Mouse (Mus musculus) intestine, postnatal 0 days (tissue): ENCODE data around the gene Ldlr. TPM values are rescaled to one million over a fixed set of nuclear protein-coding genes. Genes with fewer than 3 reads are reported as not detected.
"Not testable (repeated sequence)": the region's sequence is repeated elsewhere in the genome, so short reads cannot be mapped to it uniquely, and the experiment has no call there.

Experiments used
- ATAC-seq: fragments of 200-750 bp; cut with Nextera tagmentation; 2 replicates; pipeline ENCODE4 v1.8.0; 2017; ENCODE audit warnings: mild to moderate bottlenecking, moderate TSS enrichment, moderate library complexity
- H3K27ac ChIP-seq: fragments of 300-500 bp; sonication (generic); 2 replicates; pipeline ENCODE4 v1.5.1; 2014; ENCODE audit warnings: mild to moderate bottlenecking, low read depth, low read length, moderate library complexity
- H3K27me3 ChIP-seq: fragments of 300-500 bp; sonication (generic); replicated peaks from 2 replicates; pipeline ENCODE4 v1.6.1; 2014; ENCODE audit warnings: low read length, mixed read lengths; ENCODE audit not compliant: control insufficient read depth, insufficient read depth
- H3K36me3 ChIP-seq: fragments of 300-500 bp; sonication (generic); 2 replicates; pipeline ENCODE4 v1.6.1; 2014; ENCODE audit warnings: mild to moderate bottlenecking, moderate library complexity; ENCODE audit not compliant: control insufficient read depth, insufficient read depth
- H3K4me1 ChIP-seq: fragments of 300-500 bp; sonication (generic); replicated peaks from 2 replicates; pipeline ENCODE4 v1.6.1; 2014; ENCODE audit warnings: antibody characterized with exemption, low read length, mixed read lengths; ENCODE audit not compliant: control insufficient read depth, insufficient read depth
- H3K4me2 ChIP-seq: fragments of 300-500 bp; sonication (generic); replicated peaks from 2 replicates; pipeline ENCODE4 v1.6.1; 2014; ENCODE audit warnings: low read depth, mild to moderate bottlenecking, moderate library complexity
- H3K4me3 ChIP-seq: fragments of 300-500 bp; sonication (generic); 2 replicates; pipeline ENCODE4 v1.5.1; 2014; ENCODE audit warnings: low read depth, low read length
- H3K9ac ChIP-seq: fragments of 300-500 bp; sonication (generic); 2 replicates; pipeline ENCODE4 v1.6.1; 2014; ENCODE audit warnings: mild to moderate bottlenecking, low read depth, low read length
- H3K9me3 ChIP-seq: fragments of 300-500 bp; sonication (generic); 2 replicates; pipeline ENCODE4 v1.6.1; 2016; ENCODE audit warnings: mixed run types; ENCODE audit not compliant: control insufficient read depth
- CTCF ChIP-seq: sonication (generic); IDR thresholded peaks from 2 replicates; pipeline ENCODE4 v1.5.1; 2016; ENCODE audit warnings: low read depth, mild to moderate bottlenecking, control low read depth, antibody characterized with exemption, moderate library complexity
- WGBS: fragments of 180-500 bp; shearing (Covaris S2); extraction: QIAGEN DNeasy Blood & Tissue Kit; methylation state at CpG from one replicate; pipeline ENCODE4 v1.1.7; 2014; 5-methylcytosine and 5-hydroxymethylcytosine counted together
- polyA plus RNA-seq: library from polyadenylated mRNA; unstranded; fragments of >200 nt; fragmentation: Nextera tagmentation; extraction: Ambion mirVana; gene quantifications from 2 replicates; pipeline ENCODE4 v1.2.1, GENCODE M21; 2015

Gene Ldlr
- polyA plus RNA-seq, 1 experiment from 2014 or later = 22.8 TPM

DNA sequence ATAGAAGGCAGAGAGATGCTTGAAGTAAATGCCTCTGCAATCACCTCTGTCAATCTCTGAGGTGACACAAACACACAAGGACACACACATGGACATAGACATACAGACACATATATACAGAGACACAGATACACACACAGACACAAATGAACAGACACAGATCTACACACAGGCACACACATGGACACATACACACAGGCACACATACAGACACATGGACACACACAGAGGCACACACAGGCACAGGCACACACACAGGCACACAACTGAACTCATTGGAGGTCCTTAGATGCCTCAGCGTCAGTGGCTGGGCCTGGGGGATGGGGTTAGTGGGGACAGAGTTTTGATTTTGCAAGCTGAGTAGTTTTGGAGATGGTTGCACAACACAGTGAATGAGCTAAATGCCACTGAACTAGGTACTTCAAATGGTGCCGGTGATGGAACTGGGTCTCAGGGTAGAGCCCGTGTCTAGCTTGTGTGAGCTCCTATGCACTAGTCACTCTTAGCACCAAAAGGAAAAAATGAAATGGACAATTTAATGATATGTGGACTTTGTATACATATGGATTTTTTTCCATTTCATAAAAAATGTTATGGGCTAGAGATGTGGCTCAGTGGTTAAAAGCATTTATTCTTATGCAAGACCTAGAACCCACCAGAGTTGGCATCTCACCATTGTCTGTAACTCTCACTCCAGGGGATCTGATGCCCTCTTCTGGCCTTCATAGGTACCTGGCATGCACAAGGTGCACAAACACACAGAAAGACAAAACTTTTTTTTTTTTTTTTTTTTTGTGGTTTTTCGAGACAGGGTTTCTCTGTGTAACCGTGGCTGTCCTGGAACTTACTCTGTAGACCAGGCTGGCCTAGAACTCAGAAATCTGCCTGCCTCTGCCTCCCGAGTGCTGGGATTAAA is 41.1 kb downstream of the Ldlr start:
- 92% methylated on average over 6 of the region's 6 CpGs for WGBS

GRCm38 (mm10) chr9:21767896-21768295 is 44.6 kb downstream of the Ldlr start:
- Histone ChIP-seq H3K27ac (peak overlapping the region; percentile 60), H3K9ac (no peak overlapping the region), H3K27me3 (no peaks in the 10 kb centered on the region), H3K4me3 (no peak overlapping the region), H3K9me3 (no peaks in the 10 kb centered on the region), H3K4me2 (no peak overlapping the region), H3K4me1 (no peaks in the 10 kb centered on the region), H3K36me3 (peaks cover 32% of the 10 kb centered on the region)
- TF ChIP-seq CTCF = no peak
- WGBS = 66% methylated on average over 11 of the region's 11 CpGs
- no peak for ATAC-seq

More for the DNA sequence above, 41.1 kb downstream of the Ldlr start:
- H3K27me3 ChIP-seq = no peaks in the 10 kb centered on the region
- H3K4me1 ChIP-seq = no peaks in the 10 kb centered on the region
- H3K27ac ChIP-seq = no peak overlapping the region
- no peak overlapping the region for H3K4me2 ChIP-seq
- no peak overlapping the region for H3K9ac ChIP-seq
- peaks cover 14% of the 10 kb centered on the region for H3K36me3 ChIP-seq
- H3K4me3 ChIP-seq = no peak overlapping the region
- H3K9me3 ChIP-seq = no peaks in the 10 kb centered on the region
- no peak for ATAC-seq
- peak; percentile 29; the same call in 1 of the 2 replicates for TF ChIP-seq CTCF

DNA sequence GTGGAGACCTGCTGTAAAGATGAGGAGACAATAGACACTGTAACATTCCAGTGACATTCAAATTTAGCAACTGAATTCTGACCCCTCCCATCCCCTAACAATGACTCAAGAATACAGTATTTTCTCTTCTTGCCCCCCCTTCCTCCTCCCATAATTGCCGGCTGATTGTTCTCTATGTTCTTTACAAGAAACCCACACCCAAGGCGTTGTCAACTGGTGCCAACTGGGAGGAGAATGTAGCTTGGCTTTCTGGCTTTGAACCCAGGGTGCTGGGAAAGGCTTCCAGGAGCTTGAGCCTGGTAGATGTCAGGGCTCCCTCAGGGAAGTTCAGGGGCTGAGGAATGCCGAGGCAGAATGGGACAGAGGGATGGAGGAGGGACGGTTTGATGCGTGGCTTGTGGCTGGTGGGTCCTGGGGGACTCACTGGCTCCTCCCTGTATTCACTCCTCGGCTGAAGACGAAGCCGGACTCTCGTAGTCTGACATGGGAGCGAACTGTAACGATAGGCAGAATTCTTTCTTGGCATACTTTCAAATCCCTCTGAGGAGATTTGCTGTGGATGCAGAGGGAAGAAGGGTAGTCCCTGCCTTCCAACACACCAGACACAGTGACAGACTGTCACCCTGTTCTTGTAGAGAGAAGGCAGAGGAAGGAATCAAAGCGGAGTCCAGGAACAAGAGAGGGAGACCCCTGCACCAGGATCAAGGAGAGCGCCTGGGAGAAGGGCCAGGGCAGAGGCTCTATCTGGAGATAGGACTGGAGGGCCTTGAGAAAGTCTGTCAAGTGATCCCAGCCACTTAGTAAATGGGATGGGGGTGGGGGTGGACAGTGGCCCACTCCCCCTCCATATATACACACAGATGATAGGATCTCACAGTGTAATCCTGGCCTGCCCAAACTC is 45.5 kb downstream of the Ldlr start:
- Histone ChIP-seq H3K27me3 (no peaks in the 10 kb centered on the region), H3K9ac (no peak overlapping the region), H3K27ac (0 out of 2 replicates have a peak overlapping the region, but pooled peaks have one; percentile 60), H3K4me3 (no peak overlapping the region), H3K9me3 (no peaks in the 10 kb centered on the region), H3K4me2 (no peak overlapping the region), H3K4me1 (no peaks in the 10 kb centered on the region), H3K36me3 (peaks cover 32% of the 10 kb centered on the region)
- TF ChIP-seq CTCF = no peak
- 72% methylated on average over 13 of the region's 13 CpGs for WGBS
- no peak for ATAC-seq

DNA sequence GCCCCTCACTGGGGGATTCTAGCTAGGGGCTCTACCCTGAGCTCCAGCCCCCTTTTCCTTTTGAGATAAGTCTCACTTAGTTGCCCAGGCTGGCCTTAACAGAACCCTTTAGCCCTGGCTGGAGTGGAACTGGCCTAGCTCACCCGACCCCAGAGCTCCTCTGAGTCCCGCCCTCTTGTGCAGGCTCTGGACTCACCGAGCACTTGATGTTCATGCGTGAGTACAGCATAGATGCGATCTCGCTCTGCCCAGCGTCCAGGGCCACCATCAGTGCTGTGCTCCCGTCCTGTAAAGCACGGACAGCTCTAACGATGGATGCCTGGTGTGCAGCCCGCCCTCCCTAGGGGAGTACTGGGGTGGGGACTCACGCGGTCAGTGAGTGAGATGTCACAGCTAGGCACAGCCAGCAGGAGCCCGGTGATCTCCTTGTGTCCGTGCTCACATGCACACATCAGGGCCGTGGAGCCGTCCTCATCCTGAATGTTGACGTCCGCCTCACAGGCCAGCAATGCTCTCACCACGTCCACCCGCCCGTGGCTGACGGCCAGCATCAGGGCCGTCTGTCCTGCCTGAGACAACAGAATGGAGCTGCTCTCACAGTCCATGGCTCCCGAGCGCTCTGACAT is 46.4 kb downstream of the Ldlr start:
- no peak for TF ChIP-seq CTCF
- Histone ChIP-seq H3K36me3 (peaks cover 40% of the 10 kb centered on the region), H3K9me3 (no peaks in the 10 kb centered on the region), H3K27me3 (no peaks in the 10 kb centered on the region), H3K4me2 (no peak overlapping the region), H3K4me1 (no peaks in the 10 kb centered on the region), H3K27ac (no peak overlapping the region; the same call in 1 of the 2 replicates), H3K9ac (no peak overlapping the region), H3K4me3 (no peak overlapping the region)
- 82% methylated on average over 26 of the region's 26 CpGs for WGBS
- no peak for ATAC-seq

- H3K36me3 ChIP-seq = peaks cover 54% of the 10 kb centered on the region
- not testable (repeated sequence) for H3K27me3 ChIP-seq, H3K4me2 ChIP-seq, H3K4me1 ChIP-seq, H3K9ac ChIP-seq, H3K9me3 ChIP-seq, H3K4me3 ChIP-seq, H3K27ac ChIP-seq, ATAC-seq
- 81% methylated on average over 5 of the region's 5 CpGs for WGBS
These were observed 50.1 kb downstream of the Ldlr start for GRCm38 (mm10) chr9:21773396-21773795.

GRCm38 (mm10) chr9:21774353-21774752 is 51.1 kb downstream of the Ldlr start:
- 97% methylated on average over 16 of the region's 16 CpGs for WGBS

More at GRCm38 (mm10) chr9:21774353-21774752, 51.1 kb downstream of the Ldlr start:
- Histone ChIP-seq H3K4me2 (no peak overlapping the region), H3K27me3 (no peaks in the 10 kb centered on the region), H3K9ac (no peak overlapping the region), H3K27ac (no peak overlapping the region), H3K36me3 (peaks cover 55% of the 10 kb centered on the region), H3K4me3 (no peak overlapping the region), H3K4me1 (no peaks in the 10 kb centered on the region), H3K9me3 (no peaks in the 10 kb centered on the region)
- no peak for TF ChIP-seq CTCF
- no peak for ATAC-seq
